Mouse (Mus musculus): Measurements from ENCODE around the gene Nlgn1. TPM values are rescaled to one million over a fixed set of nuclear protein-coding genes. Genes with fewer than 3 reads are reported as not detected.

The Nlgn1 gene
- polyA plus RNA-seq, 2 experiments = not detected

GRCm38 (mm10) chr3:26317397-26317796, 14.9 kb downstream of the Nlgn1 start:
- no peaks in the 10 kb centered on the region for H3K4me1 ChIP-seq (replicated peaks; ENCODE audit: control insufficient read depth in 2 of 2, insufficient read depth in 2 of 2, low read length in 1 of 2)
- H3K4me3 ChIP-seq (ENCODE audit: insufficient read depth in 1 of 2, low read depth in 2 of 2, low read length in 2 of 2) = no peak overlapping the region
- no peaks in the 10 kb centered on the region for H3K9me3 ChIP-seq (ENCODE audit: control insufficient read depth, low read length)
- no peak for TF ChIP-seq EP300 (IDR thresholded peaks at IDR 0.05; ENCODE audit: low read depth)
- TF ChIP-seq CTCF (IDR thresholded peaks at IDR 0.05; ENCODE audit: low read depth) = no peak
- no peaks in the 10 kb centered on the region for H3K27me3 ChIP-seq (ENCODE audit: control insufficient read depth, insufficient read depth, low read length)
- H3K27ac ChIP-seq = no peak overlapping the region
- ATAC-seq (ENCODE audit: insufficient read depth) (no peak), DNase-seq (ENCODE audit: low read depth in 3 of 3, low spot score in 3 of 3) (no peak)
- no peaks in the 10 kb centered on the region for H3K36me3 ChIP-seq (replicated peaks; ENCODE audit: control insufficient read depth, insufficient read depth, low read depth)
- WGBS (ENCODE audit: insufficient replicate concordance) = 65% methylated on average over 2 of the region's 2 CpGs
- H3K9ac ChIP-seq (replicated peaks) = no peak overlapping the region
- no peak overlapping the region for H3K4me2 ChIP-seq (ENCODE audit: low read depth)

- no peaks in the 10 kb centered on the region for H3K36me3 ChIP-seq (replicated peaks; ENCODE audit: control insufficient read depth, insufficient read depth, low read depth)
- H3K9me3 ChIP-seq (ENCODE audit: control insufficient read depth, low read length) = no peaks in the 10 kb centered on the region
- H3K4me3 ChIP-seq (ENCODE audit: insufficient read depth in 1 of 2, low read depth in 2 of 2, low read length in 2 of 2) = no peak overlapping the region
- H3K4me2 ChIP-seq (ENCODE audit: low read depth) = no peak overlapping the region
- no peak for DNase-seq (ENCODE audit: low read depth in 3 of 3, low spot score in 3 of 3)
- no peaks in the 10 kb centered on the region for H3K4me1 ChIP-seq (replicated peaks; ENCODE audit: control insufficient read depth in 2 of 2, insufficient read depth in 2 of 2, low read length in 1 of 2)
- no peak overlapping the region for H3K9ac ChIP-seq (replicated peaks)
- H3K27me3 ChIP-seq (ENCODE audit: control insufficient read depth, insufficient read depth, low read length) = no peaks in the 10 kb centered on the region
- no peak for TF ChIP-seq EP300 (IDR thresholded peaks at IDR 0.05; ENCODE audit: low read depth)
- TF ChIP-seq CTCF (IDR thresholded peaks at IDR 0.05; ENCODE audit: low read depth) = no peak
- ATAC-seq (ENCODE audit: insufficient read depth) = no peak
- H3K27ac ChIP-seq = no peak overlapping the region
- WGBS (ENCODE audit: insufficient replicate concordance) = 52% methylated on average over 5 of the region's 5 CpGs
These were observed 34.4 kb downstream of the Nlgn1 start for GRCm38 (mm10) chr3:26297869-26298268.

- WGBS (ENCODE audit: insufficient replicate concordance) = 53% methylated on average over 4 of the region's 4 CpGs
- TF ChIP-seq EP300 (IDR thresholded peaks at IDR 0.05; ENCODE audit: low read depth) (no peak), CTCF (IDR thresholded peaks at IDR 0.05; ENCODE audit: low read depth) (no peak)
- H3K4me2 ChIP-seq (ENCODE audit: low read depth) = no peak overlapping the region
- no peaks in the 10 kb centered on the region for H3K36me3 ChIP-seq (replicated peaks; ENCODE audit: control insufficient read depth, insufficient read depth, low read depth)
- no peak for DNase-seq (ENCODE audit: low read depth in 3 of 3, low spot score in 3 of 3)
- no peak overlapping the region for H3K27ac ChIP-seq
- H3K9me3 ChIP-seq (ENCODE audit: control insufficient read depth, low read length) = no peaks in the 10 kb centered on the region
- ATAC-seq (ENCODE audit: insufficient read depth) = no peak
- H3K27me3 ChIP-seq (ENCODE audit: control insufficient read depth, insufficient read depth, low read length) = no peaks in the 10 kb centered on the region
- no peak overlapping the region for H3K4me3 ChIP-seq (ENCODE audit: insufficient read depth in 1 of 2, low read depth in 2 of 2, low read length in 2 of 2)
- H3K9ac ChIP-seq (replicated peaks) = no peak overlapping the region
- no peaks in the 10 kb centered on the region for H3K4me1 ChIP-seq (replicated peaks; ENCODE audit: control insufficient read depth in 2 of 2, insufficient read depth in 2 of 2, low read length in 1 of 2)
These were observed 61.1 kb downstream of the Nlgn1 start for GRCm38 (mm10) chr3:26270894-26271795.

GRCm38 (mm10) chr3:26246564-26246963, 85.7 kb downstream of the Nlgn1 start:
- H3K27ac ChIP-seq = no peak overlapping the region
- no peak for ATAC-seq (ENCODE audit: insufficient read depth)
- DNase-seq (ENCODE audit: low read depth in 3 of 3, low spot score in 3 of 3) = no peak
- no peaks in the 10 kb centered on the region for H3K36me3 ChIP-seq (replicated peaks; ENCODE audit: control insufficient read depth, insufficient read depth, low read depth)
- H3K27me3 ChIP-seq (ENCODE audit: control insufficient read depth, insufficient read depth, low read length) = no peaks in the 10 kb centered on the region
- no peaks in the 10 kb centered on the region for H3K9me3 ChIP-seq (ENCODE audit: control insufficient read depth, low read length)
- H3K4me2 ChIP-seq (ENCODE audit: low read depth) = no peak overlapping the region
- no peaks in the 10 kb centered on the region for H3K4me1 ChIP-seq (replicated peaks; ENCODE audit: control insufficient read depth in 2 of 2, insufficient read depth in 2 of 2, low read length in 1 of 2)
- no peak for TF ChIP-seq CTCF (IDR thresholded peaks at IDR 0.05; ENCODE audit: low read depth)
- no peak for TF ChIP-seq EP300 (IDR thresholded peaks at IDR 0.05; ENCODE audit: low read depth)
- no peak overlapping the region for H3K9ac ChIP-seq (replicated peaks)
- WGBS (ENCODE audit: insufficient replicate concordance) = 63% methylated on average over 7 of the region's 7 CpGs
- H3K4me3 ChIP-seq (ENCODE audit: insufficient read depth in 1 of 2, low read depth in 2 of 2, low read length in 2 of 2) = no peak overlapping the region

- H3K4me2 ChIP-seq (ENCODE audit: low read depth) = no peak overlapping the region
- no peaks in the 10 kb centered on the region for H3K9me3 ChIP-seq (ENCODE audit: control insufficient read depth, low read length)
- no peaks in the 10 kb centered on the region for H3K27me3 ChIP-seq (ENCODE audit: control insufficient read depth, insufficient read depth, low read length)
- 33% methylated on average over 2 of the region's 2 CpGs for WGBS (ENCODE audit: insufficient replicate concordance)
- H3K4me1 ChIP-seq (replicated peaks; ENCODE audit: control insufficient read depth in 2 of 2, insufficient read depth in 2 of 2, low read length in 1 of 2) = no peaks in the 10 kb centered on the region
- ATAC-seq (ENCODE audit: insufficient read depth) (no peak), DNase-seq (ENCODE audit: low read depth in 3 of 3, low spot score in 3 of 3) (no peak)
- H3K36me3 ChIP-seq (replicated peaks; ENCODE audit: control insufficient read depth, insufficient read depth, low read depth) = no peaks in the 10 kb centered on the region
- TF ChIP-seq CTCF (IDR thresholded peaks at IDR 0.05; ENCODE audit: low read depth) = no peak
- H3K27ac ChIP-seq = no peak overlapping the region
- H3K9ac ChIP-seq (replicated peaks) = no peak overlapping the region
- no peak overlapping the region for H3K4me3 ChIP-seq (ENCODE audit: insufficient read depth in 1 of 2, low read depth in 2 of 2, low read length in 2 of 2)
These were observed 89.0 kb downstream of the Nlgn1 start for GRCm38 (mm10) chr3:26243274-26243673.

Data from liver, embryonic 14.5 days (tissue).